Mouse (Mus musculus): ENCODE measurements around the gene Vav2. TPM values are rescaled to one million over a fixed set of nuclear protein-coding genes. Genes with fewer than 3 reads are reported as not detected.

The Vav2 gene
- 18.7 and 19.2 TPM in 2 replicates for polyA plus RNA-seq (2012; rRNA removed)

DNA sequence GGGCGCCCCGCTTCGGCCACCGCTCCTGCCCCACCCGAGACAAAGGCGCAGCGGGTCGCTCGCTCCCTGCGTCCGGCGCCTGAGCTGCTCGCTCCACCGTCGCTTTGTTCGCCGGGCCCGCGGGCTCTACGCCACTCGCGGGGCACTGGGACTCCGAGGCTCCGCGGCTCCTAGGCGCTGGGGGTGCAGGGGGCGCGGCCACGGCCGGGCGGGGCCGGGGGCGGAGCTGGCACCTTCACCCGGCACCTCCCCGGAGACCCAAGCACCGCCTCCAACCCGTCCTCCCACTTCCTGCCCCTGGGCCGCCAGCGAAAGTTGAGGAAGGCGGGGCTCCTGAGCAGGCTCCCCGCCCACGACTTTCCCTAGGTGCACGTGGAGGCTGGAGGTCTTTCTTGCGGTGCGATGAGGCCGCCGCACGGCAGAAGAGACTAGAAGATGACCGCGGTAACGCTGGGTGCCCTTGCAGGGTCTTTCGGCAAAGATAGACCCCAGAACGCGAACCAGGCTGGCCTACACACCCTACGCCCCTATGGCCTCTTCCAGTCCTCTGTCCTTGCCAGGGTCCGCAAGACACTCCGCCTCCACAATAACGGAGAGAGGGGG lies at the start of gene Vav2:
Gene Vav2 (minus strand): TSS at position 179 of the 603 bp plus-strand sequence.
- DNase-seq (ENCODE audit: extremely low spot score in 1 of 2, low spot score in 1 of 2): peak; percentile 57 to 84

DNA sequence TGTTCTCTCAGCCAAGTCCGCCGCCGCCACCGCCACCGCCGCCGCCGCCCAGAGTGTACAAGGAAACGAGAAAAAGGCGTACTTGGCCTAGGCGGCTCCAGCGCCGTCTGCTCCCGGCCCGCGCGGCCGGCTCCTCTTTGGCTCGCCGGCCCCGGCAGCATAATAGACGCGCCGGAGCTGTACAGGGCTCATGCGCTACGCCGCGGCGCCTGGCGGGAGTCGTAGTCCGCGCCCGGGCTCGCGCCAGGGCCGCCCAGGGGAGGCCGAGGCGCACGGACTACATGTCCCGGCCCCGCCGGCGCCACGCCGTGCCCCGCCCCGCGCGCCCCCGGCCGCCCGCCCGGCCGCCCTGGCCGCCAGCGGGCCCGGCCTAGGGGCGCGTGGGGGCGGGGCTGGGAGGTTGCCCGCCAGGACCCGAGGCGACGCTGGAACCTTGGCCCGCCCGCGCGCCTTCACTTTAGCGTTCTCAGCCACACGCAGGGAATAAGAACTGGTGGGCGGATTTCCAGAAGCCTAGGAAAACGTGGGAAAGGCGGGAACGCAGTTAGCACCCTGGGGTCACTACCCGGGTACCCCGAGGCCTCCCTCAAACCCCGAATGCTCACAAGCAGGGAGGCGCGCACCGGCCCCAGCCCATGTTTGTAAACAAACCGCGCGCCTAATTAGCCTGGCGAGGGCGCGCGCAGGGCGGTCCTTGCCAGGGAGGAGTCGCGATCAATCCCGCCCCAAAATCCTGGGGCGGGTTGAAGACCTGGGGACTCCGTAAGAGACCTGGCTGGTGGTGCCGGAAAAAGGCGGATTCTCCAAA lies 48.9 kb upstream of the Vav2 start:
- DNase-seq (ENCODE audit: extremely low spot score in 1 of 2, low spot score in 1 of 2): peak; percentile 74 to 93

DNA sequence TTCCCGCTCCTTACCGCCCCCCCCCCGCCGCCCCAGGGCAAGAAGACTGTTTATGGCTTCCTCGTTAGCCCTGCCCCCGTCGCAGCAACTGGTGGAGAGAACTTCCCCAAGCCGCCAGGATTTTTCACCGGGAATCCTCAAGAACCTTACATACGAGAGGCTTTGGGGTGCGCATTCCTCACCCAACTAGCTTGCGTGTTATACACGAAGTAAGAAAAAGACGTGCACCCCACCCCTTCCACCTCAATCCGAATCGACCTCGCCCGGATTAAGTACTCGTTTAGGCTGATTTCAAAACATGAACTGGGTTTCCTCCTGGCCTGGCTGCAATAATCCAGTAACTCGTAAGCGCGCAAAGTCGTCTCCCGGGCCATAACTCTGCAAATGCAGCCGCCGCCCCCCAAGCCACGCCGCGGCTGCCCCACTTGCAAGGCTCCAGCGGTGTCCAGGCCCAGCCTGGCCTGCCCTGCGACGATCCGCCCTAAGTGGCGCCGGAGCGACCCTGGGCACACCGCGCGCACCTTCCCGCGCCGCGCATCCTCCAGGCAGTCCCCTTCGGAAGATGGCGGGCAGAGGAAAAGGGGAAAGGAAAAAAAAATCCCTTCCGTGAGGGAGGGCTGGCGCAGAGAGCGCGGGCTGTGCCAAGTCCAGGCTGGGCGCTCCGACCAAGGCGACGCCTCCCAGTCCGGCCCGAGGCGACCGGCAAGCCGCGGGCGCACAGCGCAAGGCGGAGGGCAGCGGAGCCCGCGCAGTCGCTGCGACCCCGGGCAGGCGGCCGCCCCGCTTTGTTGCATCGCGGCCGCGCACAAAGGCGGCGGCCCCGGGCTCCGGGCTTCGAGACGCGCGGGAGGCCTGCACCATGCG lies 48.0 kb upstream of the Vav2 start:
- peak in 1 of 2 experiments; percentile 19 for DNase-seq (ENCODE audit: extremely low spot score in 1 of 2, low spot score in 1 of 2)

DNA sequence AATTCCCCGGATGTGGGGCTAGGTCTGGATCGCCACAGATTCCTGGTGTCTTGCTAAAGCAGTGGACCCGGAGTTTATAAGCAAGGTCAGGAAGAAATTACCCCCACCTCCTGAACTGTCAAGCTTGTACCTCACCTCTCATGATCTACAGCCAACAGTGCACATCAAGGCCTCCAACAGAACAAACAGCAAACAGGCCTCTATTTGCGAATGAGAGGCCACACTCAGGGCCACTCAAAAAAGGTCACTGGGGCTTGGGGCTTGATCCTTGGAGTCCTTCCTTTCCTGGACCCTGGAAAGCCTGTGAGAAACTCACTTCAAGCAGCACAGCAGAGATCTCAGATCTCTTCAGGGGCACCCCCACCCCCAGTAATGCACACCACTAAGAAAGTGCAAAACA lies 47.1 kb upstream of the Vav2 start:
- DNase-seq (ENCODE audit: extremely low spot score in 1 of 2, low spot score in 1 of 2): no peak

DNA sequence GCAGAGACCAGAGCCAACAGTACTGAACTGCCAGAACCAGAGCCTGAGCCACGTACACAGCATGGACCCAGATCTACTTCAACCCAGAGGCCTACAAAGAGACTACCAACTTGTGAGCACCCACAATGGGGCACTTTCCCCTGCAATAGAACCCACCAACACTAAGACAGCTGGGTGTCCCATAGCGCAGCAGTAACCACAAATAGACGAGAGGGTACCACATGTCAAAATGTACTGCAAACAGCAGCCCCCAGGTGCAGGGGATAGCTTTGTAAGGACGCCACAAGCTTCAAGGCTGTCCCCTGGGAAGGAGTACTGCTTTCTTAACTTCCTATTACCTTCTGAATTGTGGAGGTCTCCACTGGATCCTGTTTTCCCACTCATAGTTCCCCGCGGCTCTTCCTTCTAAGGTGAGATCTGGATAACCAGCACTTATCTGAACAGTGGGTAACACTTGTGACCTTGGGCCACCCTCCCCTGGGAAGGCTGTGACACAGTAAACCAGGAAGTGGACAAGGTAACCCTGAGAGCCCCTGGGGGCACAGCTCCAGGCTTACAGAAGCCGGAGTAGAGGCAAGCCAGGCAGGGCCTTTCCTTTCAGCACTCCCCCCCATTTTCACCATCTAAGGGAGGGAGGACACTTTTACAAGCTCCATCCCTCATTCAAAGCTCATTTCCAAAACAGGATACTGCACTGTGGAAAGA lies 46.4 kb upstream of the Vav2 start:
- no peak for DNase-seq (ENCODE audit: extremely low spot score in 1 of 2, low spot score in 1 of 2)

DNA sequence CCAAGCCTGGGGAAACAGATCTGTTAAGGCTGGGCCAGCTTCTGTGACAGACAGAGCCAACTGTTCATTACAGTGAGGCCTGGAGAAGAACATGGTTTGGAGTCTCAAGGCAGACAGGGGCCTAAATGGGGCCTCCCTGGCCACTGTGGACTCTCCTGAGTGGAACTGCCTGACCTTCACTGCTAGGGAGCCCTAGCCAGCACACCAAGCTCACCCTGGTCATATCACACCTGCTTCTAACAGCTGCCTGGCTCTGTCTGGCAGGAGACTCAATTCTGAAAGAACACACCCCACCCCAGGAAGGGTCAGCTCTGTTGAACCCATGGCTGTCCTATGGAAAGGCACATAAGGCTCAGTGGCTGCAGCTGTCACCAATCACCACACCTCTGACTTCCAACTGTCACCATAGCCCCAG lies 44.3 kb upstream of the Vav2 start:
- DNase-seq (ENCODE audit: extremely low spot score in 1 of 2, low spot score in 1 of 2): no peak

DNA sequence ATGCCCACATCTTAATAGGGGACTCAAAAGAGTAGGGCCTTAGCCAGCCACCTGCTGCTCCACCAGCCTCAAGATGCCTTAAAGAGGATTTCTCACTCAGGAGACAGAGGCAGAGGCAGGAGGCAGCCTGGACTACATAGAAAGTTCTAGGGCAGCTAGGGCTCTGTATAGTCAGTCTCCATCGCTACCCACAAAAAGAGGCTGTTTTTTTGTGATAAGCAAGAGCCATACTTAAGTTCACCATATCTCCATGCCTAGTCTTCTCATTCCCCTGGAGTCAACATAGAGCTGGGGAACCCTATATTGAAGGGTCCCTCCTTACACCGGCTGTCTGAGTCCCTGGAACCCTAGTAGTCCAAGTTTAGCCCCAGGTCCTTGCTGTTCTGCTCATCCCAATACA lies 43.7 kb upstream of the Vav2 start:
- DNase-seq (ENCODE audit: extremely low spot score in 1 of 2, low spot score in 1 of 2): no peak

DNA sequence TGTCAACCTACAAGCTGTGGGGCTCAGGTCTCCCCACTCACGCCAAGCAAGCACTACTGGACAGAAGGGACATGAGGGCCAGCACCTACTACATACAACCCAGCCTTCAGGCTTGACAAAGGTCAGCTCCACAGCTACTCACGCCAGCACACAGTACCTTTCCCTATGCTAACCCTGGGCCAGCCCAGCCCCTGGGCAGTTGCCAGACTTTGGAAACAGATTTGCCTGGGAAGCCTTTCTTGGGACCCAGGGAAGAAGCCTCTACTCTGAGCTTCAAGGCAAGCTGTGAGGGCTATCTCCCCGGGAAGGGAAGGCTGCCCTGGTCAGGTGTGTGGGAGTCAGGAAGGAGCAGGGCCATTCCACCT lies 43.1 kb upstream of the Vav2 start:
- DNase-seq (ENCODE audit: extremely low spot score in 1 of 2, low spot score in 1 of 2): no peak

DNA sequence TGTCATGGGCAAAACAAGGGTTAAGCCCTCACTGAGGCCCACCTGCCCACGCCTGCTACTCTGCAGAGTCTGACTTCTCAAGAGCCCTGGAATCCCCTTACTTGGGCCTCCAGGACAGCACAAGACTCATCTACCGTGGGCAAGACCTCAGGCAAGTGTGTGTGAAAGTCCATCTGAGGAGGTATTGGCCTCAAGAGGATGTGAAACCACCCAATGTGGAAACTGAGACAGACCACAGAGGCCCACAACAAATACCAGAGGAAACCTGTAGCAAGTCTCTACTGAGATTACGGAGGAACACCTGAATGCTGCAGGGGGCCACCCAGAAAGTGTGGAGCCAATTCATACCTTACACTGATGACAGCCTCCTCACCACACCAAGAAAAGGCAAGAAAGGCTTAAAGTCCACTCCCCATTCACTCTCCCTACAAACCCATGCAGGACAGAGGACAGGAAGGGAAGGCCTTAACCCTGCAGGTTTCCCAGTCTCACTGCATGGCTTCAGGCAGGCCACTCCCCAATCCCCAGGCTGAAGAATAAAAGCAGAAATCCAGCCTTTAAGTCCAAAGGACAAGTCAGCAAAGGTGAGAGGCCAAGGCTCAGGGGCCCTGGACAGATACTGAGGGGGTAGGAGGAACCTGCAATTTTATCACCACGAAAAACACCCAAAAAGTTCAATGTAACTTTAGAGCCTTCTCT lies 42.6 kb upstream of the Vav2 start:
- DNase-seq (ENCODE audit: extremely low spot score in 1 of 2, low spot score in 1 of 2): no peak

DNA sequence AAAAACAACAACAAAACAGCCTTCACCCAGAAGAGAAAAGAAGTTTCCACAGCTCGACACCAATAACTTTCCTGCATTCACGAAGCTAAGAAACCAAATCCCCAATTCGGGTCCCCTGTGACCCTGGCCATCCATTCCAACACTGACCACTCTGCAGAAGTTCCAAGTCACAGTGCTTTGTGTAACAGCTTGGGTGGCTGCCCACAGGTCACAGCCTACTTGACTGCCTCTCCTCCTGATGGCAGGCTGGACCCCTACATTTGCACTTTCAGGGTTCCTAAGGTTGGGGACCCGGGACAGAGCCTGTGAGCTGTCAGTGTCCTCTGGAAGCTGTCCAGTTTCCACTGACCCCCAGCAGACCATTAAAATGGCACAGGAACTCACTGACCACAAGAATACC lies 36.1 kb upstream of the Vav2 start:
- no peak for DNase-seq (ENCODE audit: extremely low spot score in 1 of 2, low spot score in 1 of 2)

DNA sequence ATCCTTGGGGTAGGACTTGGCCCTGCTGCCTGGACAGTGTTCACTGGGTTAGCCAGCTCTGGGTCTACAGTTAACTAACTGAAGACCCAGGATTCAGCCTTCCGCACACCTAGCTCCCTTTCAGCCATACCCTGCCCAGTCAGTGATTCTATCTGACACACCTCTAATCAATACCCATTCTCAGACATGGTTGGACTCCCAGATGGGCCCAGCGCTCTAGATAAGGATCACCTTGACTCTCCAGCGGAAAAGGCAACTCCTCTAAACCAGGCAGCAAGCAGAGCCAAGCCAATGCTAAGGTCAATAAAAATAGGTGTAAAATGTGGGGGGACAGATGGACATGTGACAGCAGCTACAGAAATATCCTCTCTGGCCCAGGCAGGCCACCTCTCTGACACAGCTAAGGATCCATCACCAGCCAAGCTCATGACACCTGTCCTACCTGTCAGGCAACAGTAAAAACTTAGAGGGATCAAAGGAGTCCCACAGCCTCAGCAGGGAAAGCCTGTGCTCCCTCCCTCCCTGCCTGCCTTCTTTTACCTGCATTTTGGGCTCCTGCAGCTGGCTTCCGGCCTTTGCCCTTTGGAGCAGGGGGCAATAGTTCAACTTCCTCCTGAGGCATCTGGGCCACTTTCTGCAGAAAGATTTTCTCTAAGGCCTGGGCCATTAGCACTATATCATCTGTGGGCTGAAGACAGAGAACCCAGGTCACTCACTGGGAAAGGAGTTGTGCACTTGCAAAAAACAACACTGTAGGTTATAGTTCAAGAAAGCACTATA lies 35.2 kb upstream of the Vav2 start:
- DNase-seq (ENCODE audit: extremely low spot score in 1 of 2, low spot score in 1 of 2): no peak

DNA sequence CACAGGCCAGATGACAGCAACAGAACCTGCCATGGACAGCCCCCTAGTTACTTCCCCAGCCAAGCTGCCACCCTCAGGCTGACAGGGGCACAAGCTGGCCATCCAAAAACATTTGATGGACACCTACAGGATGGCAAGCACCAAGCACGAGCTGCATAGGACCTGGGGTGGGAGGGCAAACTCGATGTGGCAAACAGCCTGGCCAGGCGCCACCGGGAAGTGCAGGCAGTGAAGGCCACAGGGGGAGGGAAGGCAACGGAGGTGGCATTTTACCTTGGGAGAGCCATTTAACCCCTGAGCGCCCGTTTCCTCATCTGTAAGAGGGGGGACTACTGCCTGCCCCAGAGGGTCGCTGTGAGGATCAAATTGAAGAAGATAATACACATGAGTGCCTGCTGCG lies 33.8 kb upstream of the Vav2 start:
- DNase-seq (ENCODE audit: extremely low spot score in 1 of 2, low spot score in 1 of 2): no peak

DNA sequence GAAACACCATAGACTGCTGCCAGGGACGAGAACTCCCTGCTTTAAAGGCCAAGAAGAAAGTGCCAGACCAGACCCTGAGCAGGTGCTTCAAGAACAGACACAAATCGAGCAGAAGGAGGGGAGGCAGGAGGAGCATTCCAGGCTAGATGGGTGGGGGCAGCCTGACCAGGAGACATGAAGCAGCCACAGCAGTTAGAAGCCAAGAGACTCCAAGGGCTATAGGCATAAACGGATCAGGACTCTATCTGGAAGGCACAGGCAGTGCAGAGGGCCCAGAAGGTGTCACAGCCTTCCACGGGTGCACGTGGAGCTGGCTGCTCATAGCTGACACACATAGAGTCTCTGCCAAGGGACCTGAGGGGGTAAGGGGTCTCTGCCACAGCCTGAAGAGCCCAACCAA lies 33.3 kb upstream of the Vav2 start:
- no peak for DNase-seq (ENCODE audit: extremely low spot score in 1 of 2, low spot score in 1 of 2)

DNA sequence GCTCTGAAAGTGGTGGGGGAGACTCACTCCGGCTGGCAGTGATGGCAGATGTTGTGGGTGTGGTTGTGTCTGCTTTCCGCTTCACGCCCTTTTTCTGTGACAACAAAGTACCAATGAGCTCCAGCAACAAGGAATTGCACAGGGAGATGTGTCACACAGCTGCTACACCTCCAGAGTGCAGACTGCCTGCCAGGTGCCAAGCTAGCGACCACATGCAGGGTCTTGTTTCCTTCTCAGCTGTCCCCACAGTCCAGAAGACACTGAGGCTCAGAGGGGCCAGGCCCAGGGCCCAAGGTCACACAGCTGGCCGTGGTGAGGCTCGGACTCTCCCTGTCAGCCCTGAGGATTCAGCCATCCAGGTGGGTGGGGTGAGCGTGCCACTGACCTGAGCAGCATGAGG lies 32.9 kb upstream of the Vav2 start:
- DNase-seq (ENCODE audit: extremely low spot score in 1 of 2, low spot score in 1 of 2): no peak

DNA sequence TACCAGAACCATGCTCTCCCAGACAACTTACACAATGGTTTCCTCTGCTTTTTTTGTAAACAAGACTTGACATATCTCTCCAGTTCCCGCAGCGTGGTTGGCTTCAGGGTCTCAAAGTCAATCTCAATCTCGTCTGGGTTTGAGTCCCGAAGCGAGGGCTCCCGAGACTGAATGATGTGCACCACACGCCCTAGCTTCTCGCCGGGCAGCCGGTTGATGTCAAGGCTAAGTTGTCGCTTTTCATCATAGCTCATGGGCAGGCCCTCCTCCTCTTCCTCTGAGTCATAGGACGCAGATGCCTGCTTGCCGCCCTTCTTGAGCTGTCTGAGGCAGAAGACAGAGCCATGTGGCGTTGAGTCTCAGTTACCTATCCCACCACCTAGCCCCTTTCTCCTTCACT lies 23.4 kb upstream of the Vav2 start:
- DNase-seq (ENCODE audit: extremely low spot score in 1 of 2, low spot score in 1 of 2): no peak

DNA sequence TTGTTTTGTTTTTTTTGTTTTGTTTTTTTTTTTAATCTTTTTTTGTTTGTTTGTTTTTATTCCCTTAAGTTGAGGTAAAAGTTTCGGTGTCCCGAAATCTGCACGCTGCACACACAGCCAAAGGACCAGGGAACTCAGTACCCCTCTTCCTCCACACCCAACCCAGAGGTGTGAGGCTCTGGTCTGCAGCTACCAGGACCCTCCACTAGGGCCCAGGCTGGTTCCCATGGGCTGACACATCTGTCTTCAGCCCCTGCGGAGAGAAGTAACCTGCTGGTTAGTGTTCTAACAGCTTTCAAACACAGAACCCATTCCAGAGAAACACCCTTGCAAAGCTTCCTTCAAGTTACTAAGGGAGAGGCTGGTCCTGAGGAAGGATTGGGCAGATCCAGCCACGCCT lies 20.9 kb upstream of the Vav2 start:
- DNase-seq (ENCODE audit: extremely low spot score in 1 of 2, low spot score in 1 of 2): no peak

DNA sequence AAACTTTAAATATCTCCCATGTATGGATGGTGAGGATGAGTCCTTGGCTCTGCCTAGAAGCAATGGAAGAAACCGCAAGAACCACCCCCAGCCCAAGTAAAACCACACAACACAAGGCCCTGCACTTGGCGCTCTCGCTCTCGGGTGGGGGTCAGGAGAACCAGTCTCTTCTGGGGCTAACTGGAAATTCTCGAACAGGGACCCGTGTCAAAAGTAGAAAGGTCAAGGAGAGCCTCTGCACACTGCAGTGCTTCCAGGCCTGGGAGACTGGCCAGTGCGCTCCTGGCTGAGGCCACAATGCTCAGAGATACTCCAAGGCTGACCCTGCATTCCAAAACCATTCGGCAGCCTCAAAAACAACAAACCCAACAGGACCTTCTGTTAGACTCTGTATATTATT lies 20.0 kb upstream of the Vav2 start:
- no peak for DNase-seq (ENCODE audit: extremely low spot score in 1 of 2, low spot score in 1 of 2)

DNA sequence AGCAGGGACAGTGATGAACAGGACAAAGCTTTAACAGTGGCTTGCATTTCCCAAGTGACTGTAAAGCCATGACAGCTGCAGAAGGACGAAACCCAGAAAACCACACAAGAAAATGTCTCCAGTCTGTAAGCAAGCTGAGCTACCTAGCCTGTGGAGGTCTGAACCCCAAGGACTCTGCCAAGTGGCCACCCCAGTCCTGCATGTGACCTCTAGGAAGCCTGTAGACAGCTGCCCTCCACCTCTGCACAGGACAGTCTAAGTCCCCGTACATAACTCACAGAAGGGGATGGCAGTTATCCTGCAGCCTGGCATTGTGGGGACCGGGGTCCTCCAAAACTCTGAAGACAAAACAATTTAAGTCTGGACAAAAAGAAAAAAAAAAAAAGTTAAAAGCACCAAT lies 19.1 kb upstream of the Vav2 start:
- no peak for DNase-seq (ENCODE audit: extremely low spot score in 1 of 2, low spot score in 1 of 2)

DNA sequence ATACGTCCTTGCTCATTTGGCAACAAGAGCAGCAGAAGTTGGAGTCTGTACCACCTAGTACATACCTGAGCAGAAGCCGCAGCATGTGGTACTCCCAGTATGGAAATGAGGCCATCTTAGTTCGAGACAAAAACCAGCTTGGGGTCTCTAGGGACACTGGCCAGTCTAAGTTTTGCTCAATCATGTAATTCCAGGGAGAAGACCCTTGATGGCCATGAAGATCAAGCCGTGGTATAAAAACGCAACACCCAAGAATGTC lies 16.5 kb upstream of the Vav2 start:
- no peak for DNase-seq (ENCODE audit: extremely low spot score in 1 of 2, low spot score in 1 of 2)

Measured in frontal cortex, adult 2 months (tissue).